Mouse (Mus musculus) v-Abl transformed pro-B cells (cell line): ENCODE data around the gene Fbxw4.

Source experiments
- in situ Hi-C, 2 experiments: fragments of 400-800 bp; cut with MboI; formaldehyde crosslinking; loops; one replicate each; pipeline ENCODE4 v1.15.1; 2025; ENCODE audit not compliant: unreplicated experiment in 2 of 2

Gene Fbxw4

DNA sequence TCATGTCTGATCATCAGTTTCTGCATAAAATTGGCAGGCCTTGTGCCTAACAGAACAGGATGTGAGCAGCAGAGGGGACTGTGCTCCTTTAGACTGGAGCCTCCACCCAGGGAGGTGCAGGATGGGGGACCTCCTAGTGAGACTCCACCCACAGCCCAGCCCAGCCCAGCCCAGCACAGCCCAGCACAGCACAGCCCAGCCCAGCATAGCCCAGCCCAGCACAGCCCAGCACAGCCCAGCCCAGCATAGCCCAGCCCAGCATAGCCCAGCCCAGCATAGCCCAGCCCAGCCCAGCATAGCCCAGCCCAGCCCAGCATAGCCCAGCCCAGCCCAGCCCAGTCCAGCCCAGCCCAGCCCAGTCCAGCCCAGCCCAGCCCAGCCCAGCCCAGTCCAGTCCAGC, 111.9 kb downstream of the Fbxw4 start:
- in situ Hi-C loops = loop anchor here (5.0 to 25.0 kb wide), 7 partner anchors 63 to 964 kb away; partner anchors contain the start of genes Btrc (in 1 of the 2) and Trim8 (in 1 of the 2)

DNA sequence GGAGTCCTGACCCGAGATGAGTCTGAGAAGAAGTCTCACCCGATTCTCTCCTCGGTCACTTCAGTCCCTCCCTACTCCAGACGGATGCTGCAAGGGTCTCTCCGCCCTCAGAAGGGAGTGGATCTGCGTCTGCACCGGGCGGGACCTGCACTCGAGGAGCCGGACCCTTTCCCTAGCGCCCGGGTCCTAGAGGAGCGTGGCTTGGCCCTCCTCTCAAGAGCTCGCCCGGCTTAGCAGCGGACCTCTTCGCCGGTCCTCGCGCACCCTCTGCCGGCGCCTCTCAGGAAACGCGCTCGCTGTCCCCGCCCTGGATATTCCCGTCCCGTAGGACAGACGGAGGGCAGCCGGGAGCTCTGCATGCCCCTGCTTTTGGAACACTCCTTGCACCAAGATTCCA, 115.2 kb downstream of the Fbxw4 start:
- in situ Hi-C loops = loop anchor here (5.0 to 25.0 kb wide), 7 partner anchors 60 to 967 kb away; partner anchors contain the start of genes Btrc (in 1 of the 2) and Trim8 (in 1 of the 2)

GRCm38 (mm10) chr19:45544152-45544924, 115.8 kb downstream of the Fbxw4 start:
- in situ Hi-C loops = loop anchor here (10.0 to 25.0 kb wide), 4 partner anchors 60 to 968 kb away; partner anchors contain the start of genes Btrc (in 1 of the 2) and Trim8 (in 1 of the 2)

- in situ Hi-C loops = loop anchor here (10.0 to 25.0 kb wide), 4 partner anchors 57 to 970 kb away; partner anchors contain the start of genes Btrc (in 1 of the 2) and Trim8 (in 1 of the 2)
These were observed 118.1 kb downstream of the Fbxw4 start for GRCm38 (mm10) chr19:45542061-45542460.

- in situ Hi-C loops = loop anchor here (10.0 to 25.0 kb wide), 4 partner anchors 57 to 971 kb away; partner anchors contain the start of genes Btrc (in 1 of the 2) and Trim8 (in 1 of the 2)
These were observed 118.6 kb downstream of the Fbxw4 start for GRCm38 (mm10) chr19:45541409-45542041.

DNA sequence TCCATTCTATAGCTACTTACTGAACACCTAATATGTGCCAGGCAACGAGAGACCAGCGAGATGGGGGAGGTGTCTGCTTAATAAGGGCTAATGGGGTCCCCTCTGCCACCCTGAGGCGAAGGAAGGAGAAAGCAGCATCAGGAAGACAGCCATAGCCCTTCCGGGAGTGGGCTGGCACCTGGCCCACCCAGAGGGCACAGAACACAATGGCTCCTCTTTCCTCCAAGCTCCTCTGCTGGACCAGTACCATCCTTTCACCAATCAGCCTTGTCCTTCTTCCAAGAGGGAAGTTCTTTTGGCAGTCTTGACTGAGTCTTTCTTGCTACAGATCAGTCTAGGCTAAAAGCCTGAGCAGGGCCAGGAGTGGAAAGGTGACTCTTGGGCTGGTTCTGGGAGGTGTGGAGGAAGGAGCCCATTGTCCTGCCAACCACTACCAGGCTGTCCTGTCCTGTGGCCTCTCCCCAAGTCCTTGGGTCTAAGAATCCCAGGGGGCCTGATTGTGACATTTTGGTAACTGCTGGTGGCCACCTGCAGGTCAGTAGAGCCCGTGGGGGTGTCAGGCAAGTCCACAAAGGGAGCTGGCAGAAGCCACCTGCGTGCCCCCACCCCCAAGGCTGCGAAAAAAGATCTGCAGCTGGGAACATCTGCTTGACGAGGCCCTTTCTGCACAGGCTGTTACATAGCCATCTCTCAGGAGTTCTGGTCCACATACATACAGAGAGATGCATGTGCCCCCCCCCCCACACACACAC, 119.3 kb downstream of the Fbxw4 start:
- in situ Hi-C loops = loop anchor here (10.0 to 25.0 kb wide), 4 partner anchors 56 to 971 kb away; partner anchors contain the start of genes Btrc (in 1 of the 2) and Trim8 (in 1 of the 2)

- in situ Hi-C loops = loop anchor here (5.0 to 25.0 kb wide), 3 partner anchors 35 to 975 kb away; partner anchors contain the start of gene Trim8 (in 1 of the 2)
These were observed 122.6 kb downstream of the Fbxw4 start for GRCm38 (mm10) chr19:45537505-45537904.

- in situ Hi-C loops = loop anchor here (5.0 to 25.0 kb wide), 3 partner anchors 34 to 976 kb away; partner anchors contain the start of gene Trim8 (in 1 of the 2)
These were observed 124.2 kb downstream of the Fbxw4 start for GRCm38 (mm10) chr19:45535929-45536328.

DNA sequence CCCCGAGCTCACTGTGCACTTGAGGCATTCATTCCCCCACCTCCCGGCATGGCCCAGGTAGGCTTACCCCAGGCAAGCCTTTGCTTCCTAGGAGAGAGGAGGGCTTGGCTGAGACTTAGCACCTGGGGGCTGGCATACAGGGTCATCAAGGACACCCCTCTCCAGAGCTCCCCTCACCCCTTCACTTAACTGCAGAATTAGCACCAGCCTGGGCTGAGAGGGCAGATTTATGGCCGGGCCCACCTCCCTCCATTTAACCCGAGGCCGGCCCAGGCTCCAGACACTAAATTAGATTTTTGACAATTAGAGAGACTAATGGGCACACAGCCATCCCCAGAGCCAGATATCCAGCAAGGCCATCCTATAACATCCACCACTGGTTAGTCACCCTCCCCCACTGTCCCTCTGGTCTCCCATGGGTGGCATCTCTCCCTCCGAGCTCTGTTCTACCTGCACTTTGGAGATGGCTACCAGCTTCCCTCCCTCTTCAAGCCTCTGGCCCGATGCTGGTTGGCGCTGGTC, 124.8 kb downstream of the Fbxw4 start:
- in situ Hi-C loops = loop anchor here (5.0 to 25.0 kb wide), 3 partner anchors 33 to 977 kb away; partner anchors contain the start of gene Trim8 (in 1 of the 2)

DNA sequence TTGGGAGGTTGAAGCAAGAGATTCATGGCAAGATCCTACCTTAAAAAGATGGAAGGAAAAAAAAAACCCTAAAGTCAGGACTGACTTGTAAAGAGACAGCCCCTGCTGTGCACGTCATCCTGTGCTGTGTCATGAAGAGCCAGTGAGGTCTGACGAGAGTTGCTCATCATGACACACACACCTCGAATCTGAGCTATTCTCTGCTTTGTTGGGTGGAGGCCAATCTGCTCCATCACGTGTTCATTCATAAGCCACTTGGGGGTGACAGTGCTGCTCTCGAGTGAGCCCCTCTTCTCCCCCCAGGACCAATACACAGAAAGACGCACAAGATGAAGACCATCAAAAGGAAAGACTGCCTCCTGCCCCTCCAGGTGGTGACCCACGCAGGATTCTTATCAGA, 126.5 kb downstream of the Fbxw4 start:
- in situ Hi-C loops = loop anchor here in 1 of 2 experiments (25.0 kb wide), 1 partner anchor 979 kb away; the partner anchor contains the start of gene Trim8

- in situ Hi-C loops = loop anchor here in 1 of 2 experiments (25.0 kb wide), 1 partner anchor 981 kb away; the partner anchor contains the start of gene Trim8
These were observed 128.6 kb downstream of the Fbxw4 start for GRCm38 (mm10) chr19:45531554-45531953.

- in situ Hi-C loops = loop anchor here in 1 of 2 experiments (25.0 kb wide), 1 partner anchor 982 kb away; the partner anchor contains the start of gene Trim8
These were observed 129.7 kb downstream of the Fbxw4 start for GRCm38 (mm10) chr19:45530200-45530995.

DNA sequence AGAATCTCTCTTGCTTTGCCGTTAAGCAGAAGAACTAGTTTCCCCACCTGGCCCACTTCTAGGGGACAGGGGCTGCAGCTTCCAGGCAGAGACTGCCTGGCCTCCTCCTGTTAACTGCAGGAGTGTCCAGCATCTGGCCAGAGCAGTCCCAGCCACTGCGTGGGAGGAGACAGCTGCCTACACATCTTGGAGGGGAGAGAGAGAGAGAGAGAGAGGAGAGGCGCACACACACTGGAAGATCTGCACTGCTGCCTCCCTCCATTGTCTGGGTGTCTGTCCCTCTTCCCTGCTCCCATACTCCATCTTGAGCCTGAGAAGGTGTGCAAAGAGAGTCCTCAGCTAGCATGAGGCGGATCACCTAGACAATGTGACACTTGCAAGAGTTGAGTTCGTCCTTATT, 130.8 kb downstream of the Fbxw4 start:
- in situ Hi-C loops = loop anchor here in 1 of 2 experiments (25.0 kb wide), 1 partner anchor 983 kb away; the partner anchor contains the start of gene Trim8
